Mouse (Mus musculus) lung, postnatal 25 days (tissue): Measurements from ENCODE around the gene Taf10.

Source experiments
- DNase-seq: peaks from one replicate; pipeline ENCODE4 v3.0.0; 2022; ENCODE audit warnings: low spot score

The Taf10 gene

GRCm38 (mm10) chr7:105743926-105744590, at the start of gene Taf10:
Gene Taf10 (minus strand): TSS chr7:105744361.
- peak; percentile 92 for DNase-seq

GRCm38 (mm10) chr7:105793701-105794100, 49.5 kb upstream of the Taf10 start:
- DNase-seq, result no peak

GRCm38 (mm10) chr7:105791147-105791546, 47.0 kb upstream of the Taf10 start:
- DNase-seq, result no peak

- DNase-seq, result no peak
Measured at GRCm38 (mm10) chr7:105787285-105788140, 43.4 kb upstream of the Taf10 start, which contains the start of gene Dchs1. Gene Dchs1 (minus strand): TSS chr7:105787654.

- no peak for DNase-seq
Measured at GRCm38 (mm10) chr7:105786506-105787284, 42.5 kb upstream of the Taf10 start.

GRCm38 (mm10) chr7:105784556-105784955, 40.4 kb upstream of the Taf10 start:
- no peak for DNase-seq

- DNase-seq, result no peak
Measured at GRCm38 (mm10) chr7:105783861-105784260, 39.7 kb upstream of the Taf10 start.

GRCm38 (mm10) chr7:105778553-105779265, 34.5 kb upstream of the Taf10 start:
- peak; percentile 66 for DNase-seq

GRCm38 (mm10) chr7:105777797-105778552, 33.8 kb upstream of the Taf10 start:
- peak; percentile 27 for DNase-seq

GRCm38 (mm10) chr7:105777316-105777715, 33.2 kb upstream of the Taf10 start:
- DNase-seq, result no peak

- DNase-seq, result no peak
Measured at GRCm38 (mm10) chr7:105776026-105776425, 31.9 kb upstream of the Taf10 start.

- DNase-seq, result no peak
Measured at GRCm38 (mm10) chr7:105774661-105775060, 30.5 kb upstream of the Taf10 start.

GRCm38 (mm10) chr7:105773041-105773440, 28.9 kb upstream of the Taf10 start:
- DNase-seq, result no peak

GRCm38 (mm10) chr7:105772331-105772730, 28.2 kb upstream of the Taf10 start:
- no peak for DNase-seq

- no peak for DNase-seq
Measured at GRCm38 (mm10) chr7:105769959-105770358, 25.8 kb upstream of the Taf10 start.

- DNase-seq, result no peak
Measured at GRCm38 (mm10) chr7:105767729-105768165, 23.6 kb upstream of the Taf10 start.

- DNase-seq, result no peak
Measured at GRCm38 (mm10) chr7:105764331-105764730, 20.2 kb upstream of the Taf10 start.

- no peak for DNase-seq
Measured at GRCm38 (mm10) chr7:105762517-105763270, 18.5 kb upstream of the Taf10 start.

GRCm38 (mm10) chr7:105761813-105762484, 17.8 kb upstream of the Taf10 start:
- no peak for DNase-seq

GRCm38 (mm10) chr7:105753281-105753680, 9.1 kb upstream of the Taf10 start:
- DNase-seq, result no peak
